Mouse (Mus musculus) CH12.LX (cell line): Measurements from ENCODE around the gene Mrpl38.

Experiments
- POLR2A ChIP-seq: IDR thresholded peaks from 2 replicates; pipeline ENCODE4 v1.6.1; 2011; ENCODE audit warnings: low read depth, mild to moderate bottlenecking, improper control_type of control experiment, low read length
- TCF12 ChIP-seq: IDR thresholded peaks from 2 replicates; pipeline ENCODE4 v1.6.1; 2014; ENCODE audit warnings: low read depth, mild to moderate bottlenecking, inconsistent platforms, low read length, improper control_type of control experiment
- USF2 ChIP-seq: conservative IDR thresholded peaks from 2 replicates; pipeline ENCODE4 v1.6.1; 2011; ENCODE audit warnings: low read depth, low read length, improper control_type of control experiment

GRCm38 (mm10) chr11:116133497-116133896 is 5.2 kb downstream of the Mrpl38 start:
- TF ChIP-seq TCF12 (no peak), POLR2A (no peak), USF2 (no peak)
